Mouse (Mus musculus) embryonic fibroblast, embryonic 13.5 days (primary cell): ENCODE measurements at regions not wholly inside any gene's neighbourhood (a gene's known extent, or its start where the extent isn't known, plus 50 kb on each side); places are given as distances from the start of the nearest gene placed in this dataset.

Experiments used
- H3K27ac ChIP-seq: 2 replicates; pipeline ENCODE4 v1.5.1; 2012; ENCODE audit warnings: low read length, control low read depth, inconsistent platforms; ENCODE audit not compliant: insufficient read depth
- H3K4me1 ChIP-seq: 2 replicates; pipeline ENCODE4 v1.6.1; 2011; ENCODE audit warnings: low read length; ENCODE audit not compliant: control insufficient read depth, insufficient read depth
- H3K4me3 ChIP-seq: 2 replicates; pipeline ENCODE4 v1.5.1; 2011; ENCODE audit warnings: mild to moderate bottlenecking, control low read depth, low read length; ENCODE audit not compliant: insufficient read depth
- CTCF ChIP-seq: IDR thresholded peaks from 2 replicates; pipeline ENCODE4 v1.5.1; 2011; ENCODE audit warnings: mild to moderate bottlenecking, control low read depth, low read length, moderate library complexity, borderline replicate concordance; ENCODE audit not compliant: insufficient read depth
- POLR2A ChIP-seq: IDR thresholded peaks from 2 replicates; pipeline ENCODE4 v1.6.1; 2011; ENCODE audit warnings: low read depth, mild to moderate bottlenecking, control low read depth, low read length, moderate library complexity

- Histone ChIP-seq H3K27ac (no peak overlapping the region), H3K4me3 (no peak overlapping the region), H3K4me1 (no peaks in the 10 kb centered on the region)
- no peak for TF ChIP-seq POLR2A
- no peak for TF ChIP-seq CTCF
Measured at GRCm38 (mm10) chr17:88142809-88143208, 77.7 kb upstream of the Fbxo11 start.

GRCm38 (mm10) chr17:88143378-88143943 lies 78.4 kb upstream of the Fbxo11 start:
- no peaks in the 10 kb centered on the region for H3K4me1 ChIP-seq
- no peak for TF ChIP-seq POLR2A
- no peak for TF ChIP-seq CTCF
- no peak overlapping the region for H3K4me3 ChIP-seq
- H3K27ac ChIP-seq = no peak overlapping the region

- H3K4me1 ChIP-seq = no peaks in the 10 kb centered on the region
Measured at GRCm38 (mm10) chr17:88158550-88158949, 93.5 kb upstream of the Fbxo11 start.

GRCm38 (mm10) chr17:88159212-88159668 lies 94.1 kb upstream of the Fbxo11 start:
- TF ChIP-seq POLR2A (no peak), CTCF (no peak)
- H3K27ac ChIP-seq = no peak overlapping the region
- no peaks in the 10 kb centered on the region for H3K4me1 ChIP-seq
- H3K4me3 ChIP-seq = no peak overlapping the region

More at GRCm38 (mm10) chr17:88158550-88158949, 93.5 kb upstream of the Fbxo11 start:
- Histone ChIP-seq H3K4me3 (no peak overlapping the region), H3K27ac (no peak overlapping the region)
- TF ChIP-seq POLR2A (no peak), CTCF (no peak)

GRCm38 (mm10) chr17:88159851-88160676 lies 95.0 kb upstream of the Fbxo11 start:
- TF ChIP-seq CTCF (no peak), POLR2A (no peak)
- Histone ChIP-seq H3K4me1 (no peaks in the 10 kb centered on the region), H3K4me3 (no peak overlapping the region), H3K27ac (no peak overlapping the region)

- Histone ChIP-seq H3K4me1 (no peaks in the 10 kb centered on the region), H3K27ac (no peak overlapping the region), H3K4me3 (no peak overlapping the region)
- TF ChIP-seq POLR2A (no peak), CTCF (no peak)
Measured at GRCm38 (mm10) chr17:88160677-88161001, 95.5 kb upstream of the Fbxo11 start.

- Histone ChIP-seq H3K4me1 (no peaks in the 10 kb centered on the region), H3K27ac (no peak overlapping the region), H3K4me3 (no peak overlapping the region)
- no peak for TF ChIP-seq CTCF
- TF ChIP-seq POLR2A = no peak
Measured at GRCm38 (mm10) chr17:88161766-88162165, 96.7 kb upstream of the Fbxo11 start.

GRCm38 (mm10) chr17:88164805-88165204 lies 99.7 kb upstream of the Fbxo11 start:
- Histone ChIP-seq H3K4me1 (no peaks in the 10 kb centered on the region), H3K27ac (no peak overlapping the region), H3K4me3 (no peak overlapping the region)
- no peak for TF ChIP-seq POLR2A
- no peak for TF ChIP-seq CTCF

GRCm38 (mm10) chr17:88165811-88166210 lies 100.7 kb upstream of the Fbxo11 start:
- H3K27ac ChIP-seq = no peak overlapping the region

More at GRCm38 (mm10) chr17:88165811-88166210, 100.7 kb upstream of the Fbxo11 start:
- TF ChIP-seq POLR2A = no peak
- no peak for TF ChIP-seq CTCF
- no peak overlapping the region for H3K4me3 ChIP-seq
- no peaks in the 10 kb centered on the region for H3K4me1 ChIP-seq
